Mouse (Mus musculus): ENCODE results near the gene Ncstn. TPM values are rescaled to one million over a fixed set of nuclear protein-coding genes. Genes with fewer than 3 reads are reported as not detected.

Ncstn gene
- polyA plus RNA-seq, 1 experiment from 2014 or later, result 95.3 TPM

- H3K4me3 ChIP-seq, result peak overlapping the region; percentile 47; the same call in 1 of the 2 replicates
- WGBS, result 81% methylated on average over 9 of the region's 9 CpGs
- no peaks in the 10 kb centered on the region for H3K9me3 ChIP-seq
- H3K36me3 ChIP-seq (replicated peaks), result peaks cover 56% of the 10 kb centered on the region
- H3K27me3 ChIP-seq (ENCODE audit: poor library complexity, severe bottlenecking), result no peaks in the 10 kb centered on the region
- DNase-seq (ENCODE audit: extremely low spot score, low spot score), result no peak
- peak overlapping the region; percentile 95 for H3K27ac ChIP-seq
- H3K4me1 ChIP-seq, result peaks cover 99% of the 10 kb centered on the region
Observed at GRCm38 (mm10) chr1:172018336-172019311, 64.0 kb downstream of the Ncstn start.

DNA sequence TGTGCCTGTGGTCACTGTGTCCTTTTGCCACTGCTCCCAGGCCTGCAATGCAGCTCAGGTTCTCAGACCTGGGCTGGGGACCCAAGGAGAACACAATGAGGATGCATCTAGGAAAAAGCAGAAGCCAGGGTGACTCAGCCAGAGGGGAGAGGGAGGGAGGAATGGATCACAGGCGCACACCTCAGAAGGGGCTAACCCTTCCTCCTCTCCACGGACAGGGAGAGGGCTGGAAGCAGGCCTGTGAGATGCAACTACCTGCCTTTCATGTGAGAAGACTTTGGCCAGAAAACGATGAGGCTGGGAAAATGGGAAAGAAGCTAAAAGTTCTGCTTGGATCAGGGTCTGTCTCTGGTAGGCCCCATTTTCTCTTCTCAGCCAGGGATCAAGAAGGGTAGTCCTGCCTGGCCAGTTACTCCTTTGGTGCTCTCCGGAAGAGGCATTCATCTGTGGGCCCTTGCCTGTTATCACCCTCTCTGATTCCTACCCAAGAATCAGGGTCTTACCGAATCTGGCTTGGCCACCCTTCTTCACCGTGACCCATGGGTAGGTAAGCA is 65.0 kb downstream of the Ncstn start:
- Histone ChIP-seq H3K36me3 (replicated peaks) (peaks cover 60% of the 10 kb centered on the region), H3K27me3 (ENCODE audit: poor library complexity, severe bottlenecking) (no peaks in the 10 kb centered on the region), H3K27ac (peak overlapping the region; percentile 95), H3K4me3 (peak overlapping the region; percentile 47), H3K4me1 (peaks cover 99% of the 10 kb centered on the region), H3K9me3 (no peaks in the 10 kb centered on the region)
- DNase-seq (ENCODE audit: extremely low spot score, low spot score), result no peak
- 62% methylated on average over 6 of the region's 6 CpGs for WGBS

GRCm38 (mm10) chr1:172016660-172017516 is 65.7 kb downstream of the Ncstn start:
- peaks cover 60% of the 10 kb centered on the region for H3K36me3 ChIP-seq (replicated peaks)
- peaks cover 98% of the 10 kb centered on the region for H3K4me1 ChIP-seq
- peak; percentile 92 for DNase-seq (ENCODE audit: extremely low spot score, low spot score)
- peak overlapping the region; percentile 95 for H3K27ac ChIP-seq
- no peaks in the 10 kb centered on the region for H3K9me3 ChIP-seq
- WGBS, result 22% methylated on average over 6 of the region's 6 CpGs
- no peaks in the 10 kb centered on the region for H3K27me3 ChIP-seq (ENCODE audit: poor library complexity, severe bottlenecking)
- peak overlapping the region; percentile 47 for H3K4me3 ChIP-seq

DNA sequence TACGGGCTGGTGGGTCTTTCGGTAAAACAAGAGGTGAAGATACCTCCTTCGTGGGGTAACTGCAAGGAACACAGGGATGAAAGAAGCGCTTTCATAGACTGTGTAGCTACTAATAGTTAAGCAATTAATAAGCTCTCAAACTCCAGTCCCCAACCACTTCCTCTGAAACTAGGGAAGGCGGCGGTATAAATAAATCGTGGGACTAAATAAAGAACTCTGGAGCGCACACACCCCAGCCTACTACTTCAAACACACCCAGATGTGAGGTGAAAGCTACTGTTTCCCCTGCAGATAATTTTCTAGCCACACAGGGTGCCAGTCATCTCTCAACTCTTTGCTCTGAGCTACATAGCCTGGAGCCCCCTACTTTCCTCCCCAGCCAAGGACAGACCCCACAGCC is 66.6 kb downstream of the Ncstn start:
- Histone ChIP-seq H3K27ac (peak overlapping the region; percentile 95), H3K4me1 (peaks cover 90% of the 10 kb centered on the region), H3K4me3 (peak overlapping the region; percentile 47), H3K36me3 (replicated peaks) (peaks cover 63% of the 10 kb centered on the region), H3K9me3 (no peaks in the 10 kb centered on the region), H3K27me3 (ENCODE audit: poor library complexity, severe bottlenecking) (no peaks in the 10 kb centered on the region)
- WGBS, result 69% methylated on average over 8 of the region's 8 CpGs
- DNase-seq (ENCODE audit: extremely low spot score, low spot score), result no peak

Other genes with a start within 250 kb of the Ncstn start
- gene Cd84, start 243.1 kb downstream of the Ncstn start, polyA plus RNA-seq (2016; fragmentation: Nextera tagmentation; extraction: Ambion mirVana), result 0.42 and 0.46 TPM in 2 replicates
- gene Gm10521, start 187.1 kb downstream of the Ncstn start, polyA plus RNA-seq (2016; fragmentation: Nextera tagmentation; extraction: Ambion mirVana), result not detected in 2 replicates
- 0.11 and 0.15 TPM in 2 replicates for gene Slamf6, start 165.3 kb downstream of the Ncstn start, polyA plus RNA-seq (2016; fragmentation: Nextera tagmentation; extraction: Ambion mirVana)
- gene Vangl2, start 54.4 kb downstream of the Ncstn start, polyA plus RNA-seq (2016; fragmentation: Nextera tagmentation; extraction: Ambion mirVana), result 40.6 and 41.7 TPM in 2 replicates
- 1.6 and 2.7 TPM in 2 replicates for gene Nhlh1, start 25.2 kb downstream of the Ncstn start, polyA plus RNA-seq (2016; fragmentation: Nextera tagmentation; extraction: Ambion mirVana)
- gene Copa, start 266 bp downstream of the Ncstn start, polyA plus RNA-seq (2016; fragmentation: Nextera tagmentation; extraction: Ambion mirVana), result 176 TPM in 2 replicates
- 153 and 159 TPM in 2 replicates for gene Pex19, start 44.0 kb upstream of the Ncstn start, polyA plus RNA-seq (2016; fragmentation: Nextera tagmentation; extraction: Ambion mirVana)
- 132 and 138 TPM in 2 replicates for gene Dcaf8, start 65.3 kb upstream of the Ncstn start, polyA plus RNA-seq (2016; fragmentation: Nextera tagmentation; extraction: Ambion mirVana)
- 282 and 292 TPM in 2 replicates for gene Pea15a, start 124.0 kb upstream of the Ncstn start, polyA plus RNA-seq (2016; fragmentation: Nextera tagmentation; extraction: Ambion mirVana)
- gene Casq1, start 137.1 kb upstream of the Ncstn start, polyA plus RNA-seq (2016; fragmentation: Nextera tagmentation; extraction: Ambion mirVana), result 0.69 and 0.99 TPM in 2 replicates
- not detected in 2 replicates for gene Atp1a4, start 175.6 kb upstream of the Ncstn start, polyA plus RNA-seq (2016; fragmentation: Nextera tagmentation; extraction: Ambion mirVana)
- 53.0 and 55.4 TPM in 2 replicates for gene Igsf8, start 178.8 kb upstream of the Ncstn start, polyA plus RNA-seq (2016; fragmentation: Nextera tagmentation; extraction: Ambion mirVana)
- 0.86 and 2.0 TPM in 2 replicates for gene Atp1a2, start 215.3 kb upstream of the Ncstn start, polyA plus RNA-seq (2016; fragmentation: Nextera tagmentation; extraction: Ambion mirVana)
- 0.17 and 0.43 TPM in 2 replicates for gene Kcnj9, start 246.5 kb upstream of the Ncstn start, polyA plus RNA-seq (2016; fragmentation: Nextera tagmentation; extraction: Ambion mirVana)

Measured in forebrain, embryonic 10.5 days (tissue).